Mouse (Mus musculus) erythroblast, embryonic 14.5 days (primary cell): ENCODE measurements around the gene Sulf2.

ENCODE experiments used
- GATA1 ChIP-seq: IDR thresholded peaks from 2 replicates; pipeline ENCODE4 v1.6.1; 2012; ENCODE audit warnings: low read length, inconsistent platforms, mixed read lengths
- TAL1 ChIP-seq: IDR thresholded peaks from 3 replicates; pipeline ENCODE4 v1.6.1; 2012; ENCODE audit warnings: low read length, inconsistent platforms, mixed read lengths

DNA sequence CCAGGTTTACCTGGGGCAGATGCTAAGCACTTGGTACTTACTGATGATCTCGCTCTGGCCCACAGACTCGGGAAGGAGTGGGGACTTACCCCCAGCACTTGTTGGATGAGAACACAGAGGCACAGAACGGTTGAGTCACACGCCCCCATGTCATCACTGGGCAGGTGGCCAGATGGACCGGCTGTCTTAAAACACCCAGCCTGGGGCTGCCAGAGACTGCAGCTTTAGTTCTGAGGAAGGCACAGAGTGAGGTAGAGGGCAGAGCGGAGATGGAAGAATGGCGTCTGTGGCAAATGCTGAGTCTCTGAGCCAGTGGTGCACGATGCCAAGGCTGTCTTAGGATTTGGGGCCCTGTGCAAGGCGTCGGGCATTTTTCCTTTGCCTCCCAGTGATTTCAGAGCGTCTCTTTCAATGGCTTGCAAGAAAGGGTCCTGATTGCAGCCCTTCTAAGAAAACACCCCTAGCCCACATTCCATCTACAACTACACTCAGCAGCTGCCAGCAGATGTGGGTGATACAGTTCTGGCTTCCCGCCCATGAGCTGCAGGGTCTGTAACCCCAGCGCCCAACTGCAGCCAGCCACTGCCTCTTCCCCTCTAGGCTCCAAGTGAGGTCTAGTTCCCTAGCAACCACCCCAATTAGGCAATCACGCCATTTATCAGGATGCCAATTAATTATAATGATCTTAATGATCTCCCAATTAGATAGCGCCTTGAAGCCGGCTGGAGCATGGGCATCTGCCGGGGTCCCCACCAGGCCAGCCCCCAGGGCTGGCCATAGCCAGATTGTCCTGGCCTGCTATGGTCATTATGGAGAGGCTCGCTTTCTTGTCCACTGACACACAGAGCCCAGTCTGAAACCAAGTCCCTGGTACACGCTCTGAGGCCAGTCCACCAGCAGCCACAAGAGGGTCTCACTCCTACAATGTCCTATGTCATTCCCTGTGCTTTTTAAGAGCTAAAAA, 3.7 kb downstream of the Sulf2 start:
- TF ChIP-seq TAL1 (no peak), GATA1 (no peak)
